Mouse (Mus musculus): ENCODE data around the gene Zfp869. TPM values are rescaled to one million over a fixed set of nuclear protein-coding genes. Genes with fewer than 3 reads are reported as not detected.
A peak's percentile ranks its signal among the peaks of the same experiment; 100 is the strongest.
"Not testable (repeated sequence)": the region's sequence is repeated elsewhere in the genome, so short reads cannot be mapped to it uniquely, and the experiment has no call there.

Gene Zfp869
- polyA plus RNA-seq (2015; fragmentation: Nextera tagmentation; extraction: Ambion mirVana), result 26.1 and 27.0 TPM in 2 replicates

DNA sequence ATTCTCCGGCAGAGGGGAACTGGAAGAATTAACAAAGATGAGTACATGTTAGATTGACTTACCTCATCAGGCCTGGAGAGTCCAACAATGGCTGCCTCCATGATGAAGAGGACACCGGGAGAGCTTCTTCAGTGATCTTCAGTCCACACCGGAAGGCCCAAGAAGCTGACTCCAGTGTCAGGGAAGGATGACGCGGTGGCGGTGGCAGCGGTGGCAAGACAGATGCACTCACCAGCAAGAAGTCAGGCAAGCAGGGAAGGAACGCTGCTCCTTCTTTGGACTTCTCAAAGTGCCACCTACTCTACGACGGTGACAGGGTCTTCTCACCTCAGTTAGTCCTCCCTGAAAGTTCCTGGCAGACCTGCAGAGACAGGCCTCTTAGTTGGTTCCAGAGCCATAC is at the start of gene Zfp869:
Gene Zfp869, minus strand, starts transcription at position 101 of the 400 bp plus-strand sequence.
- H3K27ac ChIP-seq; H3K9me3 ChIP-seq; H3K4me2 ChIP-seq; H3K27me3 ChIP-seq; ATAC-seq (ENCODE audit: low FRiP score); H3K9ac ChIP-seq; H3K4me3 ChIP-seq: not testable (repeated sequence)
- 93% methylated on average over 10 of the region's 10 CpGs for WGBS
- H3K36me3 ChIP-seq, result peaks cover 54% of the 10 kb centered on the region
- H3K4me1 ChIP-seq (replicated peaks), result peaks cover 25% of the 10 kb centered on the region

DNA sequence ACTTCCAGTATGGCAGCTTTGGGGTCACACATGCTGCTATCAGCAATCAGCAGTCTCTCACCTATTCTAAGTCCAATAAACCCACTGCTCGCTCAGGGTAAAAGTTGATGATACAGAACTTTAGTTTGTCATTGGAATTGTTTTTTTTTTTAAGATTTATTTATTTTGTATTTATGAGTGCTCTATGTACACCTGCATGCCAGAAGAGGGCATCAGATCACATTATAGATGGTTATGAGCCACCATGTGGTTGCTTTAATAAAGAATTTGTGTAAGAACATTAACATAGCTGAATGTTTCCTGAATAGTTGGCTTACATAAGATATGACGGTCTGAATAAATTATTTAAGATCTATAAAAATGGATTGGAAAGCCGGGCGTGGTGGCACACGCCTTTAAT is 47.8 kb upstream of the Zfp869 start:
- H3K4me1 ChIP-seq (replicated peaks), result no peaks in the 10 kb centered on the region

DNA sequence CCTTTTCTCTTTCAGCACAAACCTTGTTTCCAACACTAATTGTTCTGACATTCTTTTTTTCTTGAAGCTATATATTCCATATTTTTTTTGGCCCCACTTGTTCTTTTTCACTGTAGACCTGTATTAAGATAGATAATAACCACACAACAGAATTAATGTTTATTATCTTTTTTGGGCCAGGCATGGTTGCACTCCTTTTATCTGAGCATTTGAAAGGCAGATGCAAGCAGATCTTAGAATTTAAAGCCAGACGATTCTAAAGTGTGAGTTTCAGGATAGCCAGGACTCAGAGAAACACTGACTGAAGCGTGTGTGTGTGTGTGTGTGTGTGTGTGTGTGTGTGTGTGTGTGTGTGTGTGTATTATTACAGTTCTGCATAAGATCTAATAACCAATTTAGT is 41.9 kb upstream of the Zfp869 start:
- Histone ChIP-seq H3K4me2 (no peak overlapping the region), H3K9me3 (no peaks in the 10 kb centered on the region), H3K27me3 (no peaks in the 10 kb centered on the region), H3K4me1 (replicated peaks) (peaks cover 20% of the 10 kb centered on the region), H3K27ac (no peak overlapping the region), H3K36me3 (peaks cover 19% of the 10 kb centered on the region), H3K4me3 (no peak overlapping the region), H3K9ac (no peak overlapping the region)
- WGBS, result 88% methylated on average over 2 of the region's 2 CpGs
- ATAC-seq (ENCODE audit: low FRiP score), result no peak

More for the DNA sequence above, 47.8 kb upstream of the Zfp869 start:
- H3K9ac ChIP-seq, result no peak overlapping the region
- WGBS, result 98% methylated on average over 5 of the region's 5 CpGs
- ATAC-seq (ENCODE audit: low FRiP score), result no peak
- H3K9me3 ChIP-seq, result no peaks in the 10 kb centered on the region
- peaks cover 46% of the 10 kb centered on the region for H3K36me3 ChIP-seq
- H3K4me2 ChIP-seq, result no peak overlapping the region
- no peak overlapping the region for H3K4me3 ChIP-seq
- no peak overlapping the region for H3K27ac ChIP-seq
- H3K27me3 ChIP-seq, result no peaks in the 10 kb centered on the region

- H3K9me3 ChIP-seq, result no peaks in the 10 kb centered on the region
- peaks cover 20% of the 10 kb centered on the region for H3K4me1 ChIP-seq (replicated peaks)
- H3K4me2 ChIP-seq, result peak within 1 kb of the TSS; percentile 53
- peak within 1 kb of the TSS; percentile 82 for H3K9ac ChIP-seq
- ATAC-seq (ENCODE audit: low FRiP score), result peak; percentile 99
- WGBS, result 3% methylated on average over 48 of the region's 48 CpGs
- peak within 1 kb of the TSS; percentile 99 for H3K27ac ChIP-seq
- peaks cover 10% of the 10 kb centered on the region; the same call in 1 of the 2 replicates for H3K36me3 ChIP-seq
- H3K4me3 ChIP-seq, result peak within 1 kb of the TSS; percentile 62
- no peaks in the 10 kb centered on the region for H3K27me3 ChIP-seq
Measured at GRCm38 (mm10) chr8:69749544-69750454, 39.3 kb upstream of the Zfp869 start, which contains the start of gene Zfp963. TSS of gene Zfp963 (minus strand) at chr8:69749970.

DNA sequence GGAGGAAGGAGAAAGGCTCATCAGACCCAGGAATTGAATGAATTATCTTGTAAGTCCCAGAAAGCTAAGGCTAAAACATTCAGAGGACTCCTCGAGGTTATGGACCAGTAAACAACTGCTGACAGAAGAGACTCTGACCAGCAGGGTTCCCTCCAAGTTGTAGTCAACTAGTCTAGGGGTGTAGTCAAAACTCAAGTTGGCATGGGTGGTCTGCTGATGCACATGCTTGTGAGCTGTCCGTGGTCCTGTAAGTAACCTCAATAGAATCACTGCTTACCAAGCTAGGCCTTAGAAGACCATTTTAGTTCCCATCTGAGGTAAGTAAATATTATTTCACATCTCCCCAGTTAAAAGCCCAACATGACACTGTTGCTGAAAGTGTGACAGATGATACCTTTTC is 30.7 kb upstream of the Zfp869 start:
- no peak overlapping the region for H3K27ac ChIP-seq
- ATAC-seq (ENCODE audit: low FRiP score), result no peak
- no peaks in the 10 kb centered on the region for H3K9me3 ChIP-seq
- H3K4me2 ChIP-seq, result no peak overlapping the region
- no peak overlapping the region for H3K9ac ChIP-seq
- peaks cover 29% of the 10 kb centered on the region for H3K36me3 ChIP-seq
- H3K4me3 ChIP-seq, result no peak overlapping the region
- H3K27me3 ChIP-seq, result no peaks in the 10 kb centered on the region
- 85% methylated on average over 2 of the region's 2 CpGs for WGBS
- no peaks in the 10 kb centered on the region for H3K4me1 ChIP-seq (replicated peaks)

DNA sequence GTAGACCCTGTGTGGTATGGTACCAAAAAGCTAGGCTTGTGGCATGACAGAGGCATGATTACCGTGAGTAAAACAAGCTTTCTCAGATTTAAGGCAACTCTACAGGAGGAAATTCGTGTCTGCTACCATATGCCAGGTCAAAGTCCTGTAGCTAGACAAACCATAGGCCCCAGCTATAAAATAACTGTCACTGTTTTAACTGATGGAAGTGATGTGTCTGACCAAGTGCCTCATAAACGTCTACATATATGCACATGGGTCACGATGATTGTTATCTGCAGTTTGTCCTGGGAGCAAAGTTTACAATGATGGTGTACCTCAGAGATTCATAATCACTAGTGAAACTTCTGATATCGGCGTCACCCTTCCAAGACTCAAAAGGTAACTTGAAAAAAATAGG is 30.2 kb upstream of the Zfp869 start:
- Histone ChIP-seq H3K27ac (no peak overlapping the region), H3K4me3 (no peak overlapping the region), H3K4me1 (replicated peaks) (no peaks in the 10 kb centered on the region), H3K9me3 (no peaks in the 10 kb centered on the region), H3K36me3 (peaks cover 29% of the 10 kb centered on the region), H3K4me2 (no peak overlapping the region), H3K9ac (no peak overlapping the region), H3K27me3 (no peaks in the 10 kb centered on the region)
- no peak for ATAC-seq (ENCODE audit: low FRiP score)
- 92% methylated on average over 6 of the region's 6 CpGs for WGBS

DNA sequence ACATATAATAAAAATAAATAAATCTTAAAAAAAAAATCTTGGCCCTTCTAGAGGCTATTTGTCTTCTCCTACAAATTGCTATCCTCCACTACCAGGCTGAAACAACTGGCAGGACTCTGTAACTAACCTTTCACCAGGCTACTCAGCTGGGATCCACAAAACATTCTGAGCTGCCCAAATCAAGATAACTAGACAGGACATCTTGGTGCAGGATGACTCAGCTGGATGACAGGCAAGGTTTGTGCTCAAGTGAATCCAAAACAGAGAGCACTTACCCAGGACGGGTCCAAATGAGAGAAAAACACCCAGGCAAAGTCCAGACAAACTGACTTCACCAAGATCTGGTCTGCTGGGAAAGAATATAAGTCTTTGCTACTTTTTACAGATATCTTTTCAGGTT is 25.0 kb upstream of the Zfp869 start:
- no peak for ATAC-seq (ENCODE audit: low FRiP score)
- Histone ChIP-seq H3K4me2 (no peak overlapping the region), H3K4me3 (no peak overlapping the region), H3K4me1 (replicated peaks) (no peaks in the 10 kb centered on the region), H3K27me3 (no peaks in the 10 kb centered on the region), H3K9ac (no peak overlapping the region), H3K9me3 (no peaks in the 10 kb centered on the region), H3K27ac (no peak overlapping the region), H3K36me3 (no peaks in the 10 kb centered on the region; the same call in 1 of the 2 replicates)
- 81% methylated on average over 1 of the region's 1 CpGs for WGBS

DNA sequence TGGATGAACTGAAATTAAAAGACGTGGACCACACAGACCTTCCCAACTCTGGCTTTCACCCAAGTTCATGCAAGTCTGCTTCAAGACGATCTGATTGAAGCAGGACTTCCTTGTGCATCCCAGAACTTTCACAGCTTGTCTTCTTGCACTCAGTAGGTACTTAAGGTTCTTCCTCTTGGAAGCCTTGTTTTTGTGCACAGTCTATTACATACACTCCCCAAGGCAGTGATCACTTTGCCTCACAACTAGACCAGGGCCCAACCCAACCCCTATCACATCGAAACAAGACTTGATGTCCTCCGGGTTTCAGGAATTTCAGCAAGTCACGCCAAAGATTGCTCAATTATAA is 6.7 kb upstream of the Zfp869 start:
- Histone ChIP-seq H3K9ac (0 out of 2 replicates have a peak overlapping the region, but pooled peaks have one; percentile 46), H3K4me2 (peak overlapping the region; percentile 55), H3K4me3 (peak overlapping the region; percentile 87), H3K4me1 (replicated peaks) (peaks cover 30% of the 10 kb centered on the region), H3K9me3 (no peaks in the 10 kb centered on the region), H3K36me3 (peaks cover 5% of the 10 kb centered on the region), H3K27ac (peak overlapping the region; percentile 76), H3K27me3 (no peaks in the 10 kb centered on the region)
- 46% methylated on average over 5 of the region's 5 CpGs for WGBS
- ATAC-seq (ENCODE audit: low FRiP score), result peak; percentile 30

- ATAC-seq (ENCODE audit: low FRiP score), result peak; percentile 99
- Histone ChIP-seq H3K9me3 (no peaks in the 10 kb centered on the region), H3K4me2 (peak overlapping the region; percentile 55), H3K4me1 (replicated peaks) (peaks cover 30% of the 10 kb centered on the region), H3K27me3 (no peaks in the 10 kb centered on the region), H3K27ac (peak overlapping the region; percentile 100), H3K4me3 (peak overlapping the region; percentile 87), H3K9ac (peak overlapping the region; percentile 97), H3K36me3 (peaks cover 5% of the 10 kb centered on the region)
- WGBS, result under 1% methylated on average over 52 of the region's 52 CpGs
Measured at GRCm38 (mm10) chr8:69716403-69717231, 6.1 kb upstream of the Zfp869 start.

DNA sequence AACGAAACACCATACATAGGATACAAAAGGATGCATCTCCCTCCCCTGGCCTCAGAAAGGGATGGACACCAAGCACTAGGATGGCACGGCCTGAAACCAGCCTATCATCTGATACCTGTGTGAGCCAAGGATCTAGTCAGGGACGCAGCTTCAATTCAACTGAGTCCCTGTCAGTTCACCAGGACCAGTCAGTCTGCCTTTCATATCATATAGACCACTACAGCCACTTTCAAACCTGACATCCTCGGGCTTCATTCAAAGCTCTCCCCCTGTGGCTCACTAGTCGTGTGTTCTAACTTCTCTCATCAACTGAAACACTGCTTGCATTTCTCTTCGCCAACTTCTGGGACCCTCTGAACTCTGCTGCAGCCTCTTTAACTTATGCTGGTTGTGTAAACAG is 4.8 kb upstream of the Zfp869 start:
- H3K27ac ChIP-seq, result no peak overlapping the region
- peak overlapping the region; percentile 87 for H3K4me3 ChIP-seq
- no peak for ATAC-seq (ENCODE audit: low FRiP score)
- no peaks in the 10 kb centered on the region for H3K9me3 ChIP-seq
- no peaks in the 10 kb centered on the region for H3K27me3 ChIP-seq
- peak overlapping the region; percentile 58 for H3K9ac ChIP-seq
- peaks cover 30% of the 10 kb centered on the region for H3K4me1 ChIP-seq (replicated peaks)
- peaks cover 8% of the 10 kb centered on the region for H3K36me3 ChIP-seq
- peak overlapping the region; percentile 55 for H3K4me2 ChIP-seq
- WGBS, result 86% methylated on average over 6 of the region's 6 CpGs

DNA sequence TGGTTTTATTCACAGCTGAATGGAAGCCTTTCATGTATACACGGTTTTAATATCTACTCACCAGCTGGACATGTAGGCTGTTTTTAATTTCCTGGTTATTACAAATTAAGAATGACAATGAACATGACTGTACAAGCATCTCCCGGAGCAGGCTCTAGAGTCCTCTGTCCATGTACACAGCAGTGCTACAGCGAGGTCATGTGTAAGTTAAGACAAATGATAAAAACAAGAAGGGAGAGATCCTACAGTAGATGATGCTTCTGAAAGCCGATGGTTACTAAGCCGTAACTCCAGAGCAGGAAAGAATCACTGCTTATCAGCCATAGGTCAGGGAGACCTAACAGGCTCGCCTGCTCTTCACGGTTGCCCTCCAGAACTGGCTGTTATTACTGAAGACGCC is 3.0 kb upstream of the Zfp869 start:
- WGBS, result 94% methylated on average over 8 of the region's 8 CpGs
- Histone ChIP-seq H3K9ac (peak overlapping the region; percentile 5; the same call in 1 of the 2 replicates), H3K4me1 (replicated peaks) (peaks cover 30% of the 10 kb centered on the region), H3K27me3 (no peaks in the 10 kb centered on the region), H3K9me3 (no peaks in the 10 kb centered on the region), H3K4me3 (no peak overlapping the region), H3K4me2 (no peak overlapping the region), H3K27ac (no peak overlapping the region), H3K36me3 (peaks cover 25% of the 10 kb centered on the region)
- ATAC-seq (ENCODE audit: low FRiP score), result no peak

DNA sequence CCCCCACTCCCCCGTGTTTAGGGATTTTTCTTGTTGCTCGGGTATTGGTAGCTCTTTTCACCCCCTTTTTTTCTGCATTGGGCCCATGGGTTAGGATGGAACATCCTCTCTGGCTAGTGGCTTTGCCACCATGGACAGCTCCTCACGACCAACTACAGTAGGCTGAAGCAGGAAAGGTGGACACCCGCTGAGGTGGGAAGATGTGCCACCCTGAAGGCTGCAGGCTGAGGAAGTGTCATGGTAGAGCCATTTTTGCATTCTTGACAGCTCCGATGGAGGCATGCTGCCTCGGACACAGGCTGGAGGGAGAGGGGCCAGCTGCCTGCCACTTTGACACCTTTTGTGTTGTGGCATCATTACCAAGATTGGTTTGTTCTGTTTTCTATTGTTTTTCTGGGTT is 8.7 kb downstream of the Zfp869 start:
- Histone ChIP-seq H3K27me3 (no peaks in the 10 kb centered on the region), H3K4me2 (no peak overlapping the region), H3K9ac (no peak overlapping the region), H3K36me3 (peaks cover 46% of the 10 kb centered on the region), H3K4me1 (replicated peaks) (no peaks in the 10 kb centered on the region), H3K9me3 (no peaks in the 10 kb centered on the region), H3K27ac (no peak overlapping the region), H3K4me3 (no peak overlapping the region)
- ATAC-seq (ENCODE audit: low FRiP score), result no peak
- 70% methylated on average over 6 of the region's 6 CpGs for WGBS
